Mouse (Mus musculus) midbrain, embryonic 16.5 days (tissue): ENCODE data around the gene Nme9. TPM values are rescaled to one million over a fixed set of nuclear protein-coding genes. Genes with fewer than 3 reads are reported as not detected.

ENCODE experiments used
- ATAC-seq: fragments of 200-750 bp; cut with Nextera tagmentation; 2 replicates; pipeline ENCODE4 v1.8.0; 2017; ENCODE audit warnings: moderate TSS enrichment
- H3K27ac ChIP-seq: fragments of 300-500 bp; sonication (generic); 2 replicates; pipeline ENCODE4 v1.5.1; 2014; ENCODE audit warnings: mild to moderate bottlenecking, low read length, mixed read lengths
- H3K27me3 ChIP-seq: fragments of 300-500 bp; sonication (generic); 2 replicates; pipeline ENCODE4 v1.6.1; 2014; ENCODE audit warnings: low read depth, low read length, mixed read lengths; ENCODE audit not compliant: control insufficient read depth, insufficient read depth
- H3K36me3 ChIP-seq: fragments of 300-500 bp; sonication (generic); 2 replicates; pipeline ENCODE4 v1.6.1; 2014; ENCODE audit warnings: mild to moderate bottlenecking, low read length, moderate library complexity, mixed read lengths; ENCODE audit not compliant: control insufficient read depth, insufficient read depth
- H3K4me1 ChIP-seq: fragments of 300-500 bp; sonication (generic); 2 replicates; pipeline ENCODE4 v1.6.1; 2014; ENCODE audit warnings: mild to moderate bottlenecking, low read length, mixed read lengths; ENCODE audit not compliant: control insufficient read depth, insufficient read depth
- H3K4me2 ChIP-seq: fragments of 300-500 bp; sonication (generic); 2 replicates; pipeline ENCODE4 v1.6.1; 2014; ENCODE audit warnings: mild to moderate bottlenecking, low read length, mixed read lengths
- H3K4me3 ChIP-seq: fragments of 300-500 bp; sonication (generic); 2 replicates; pipeline ENCODE4 v1.5.1; 2014; ENCODE audit warnings: low read depth, mild to moderate bottlenecking, low read length, moderate library complexity, mixed read lengths
- H3K9ac ChIP-seq: fragments of 300-500 bp; sonication (generic); 2 replicates; pipeline ENCODE4 v1.6.1; 2014; ENCODE audit warnings: low read depth, low read length, mixed read lengths
- H3K9me3 ChIP-seq: fragments of 300-500 bp; sonication (generic); replicated peaks from 2 replicates; pipeline ENCODE4 v1.6.1; 2014; ENCODE audit warnings: mild to moderate bottlenecking, low read length, mixed read lengths; ENCODE audit not compliant: control insufficient read depth, poor library complexity, severe bottlenecking
- WGBS: fragments of 180-500 bp; shearing (Covaris S2); extraction: QIAGEN DNeasy Blood & Tissue Kit; methylation state at CpG from one replicate; pipeline ENCODE4 v1.1.7; 2014; 5-methylcytosine and 5-hydroxymethylcytosine counted together
- polyA plus RNA-seq: library from polyadenylated mRNA; unstranded; fragments of >200 nt; fragmentation: Nextera tagmentation; extraction: Ambion mirVana; gene quantifications from 2 replicates; pipeline ENCODE4 v1.2.1, GENCODE M21; 2015

Nme9 gene
- 1.3 and 1.4 TPM in 2 replicates for polyA plus RNA-seq

DNA sequence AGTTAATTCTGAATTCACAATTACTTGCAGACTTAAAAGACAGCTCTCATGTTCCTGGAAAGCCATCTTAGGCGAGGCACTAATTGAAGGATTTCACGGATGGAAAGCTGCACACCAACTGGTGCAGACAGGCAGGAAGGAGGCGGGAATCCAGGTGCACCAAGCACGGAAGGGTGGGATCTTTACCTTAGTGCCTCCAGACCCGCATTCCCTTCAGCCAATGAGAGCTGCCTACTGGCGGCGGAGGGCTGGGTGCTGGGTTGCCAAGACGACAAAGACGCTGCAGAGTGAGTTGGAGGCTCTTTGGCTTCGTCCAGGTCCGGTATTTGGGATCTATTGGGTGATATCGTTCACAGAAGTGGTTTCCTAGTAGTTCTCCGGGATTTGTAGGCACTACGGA, at the start of gene Nme9:
TSS of gene Nme9 (plus strand) at position 315 of the 400 bp plus-strand sequence.
- Histone ChIP-seq H3K36me3 (no peaks in the 10 kb centered on the region), H3K27ac (no peak within 1 kb of the TSS), H3K4me3 (no peak within 1 kb of the TSS), H3K27me3 (peaks cover 2% of the 10 kb centered on the region; the same call in 1 of the 2 replicates), H3K9me3 (no peaks in the 10 kb centered on the region), H3K4me1 (peaks cover under 1% of the 10 kb centered on the region; the same call in 1 of the 2 replicates), H3K9ac (no peak within 1 kb of the TSS; the same call in 1 of the 2 replicates), H3K4me2 (peak within 1 kb of the TSS; percentile 38)
- no peak; the same call in 1 of the 2 replicates for ATAC-seq
- 7% methylated on average over 14 of the region's 14 CpGs for whole genome bisulfite sequencing

DNA sequence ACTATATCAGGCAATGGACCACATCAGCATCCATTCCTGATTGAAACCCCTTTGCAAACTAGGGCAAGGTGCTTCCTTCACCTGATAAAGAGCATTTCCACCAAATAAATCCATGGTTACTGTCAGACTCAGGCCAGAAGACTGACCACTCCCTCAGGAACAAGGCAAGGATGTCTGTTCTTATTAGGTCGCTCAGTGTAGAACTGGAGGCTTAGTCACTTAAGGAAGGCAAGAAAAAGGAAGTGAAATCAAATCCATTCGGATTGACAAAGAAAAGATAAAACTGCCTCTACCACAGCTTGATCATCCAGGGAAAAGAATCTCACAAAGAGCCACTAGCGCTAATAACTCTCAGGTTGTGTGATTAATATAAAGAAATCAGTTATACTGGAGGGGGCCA, 42.0 kb upstream of the Nme9 start:
- WGBS: 73% methylated on average over 3 of the region's 3 CpGs
- no peak for ATAC-seq
- no peaks in the 10 kb centered on the region for H3K27me3 ChIP-seq

DNA sequence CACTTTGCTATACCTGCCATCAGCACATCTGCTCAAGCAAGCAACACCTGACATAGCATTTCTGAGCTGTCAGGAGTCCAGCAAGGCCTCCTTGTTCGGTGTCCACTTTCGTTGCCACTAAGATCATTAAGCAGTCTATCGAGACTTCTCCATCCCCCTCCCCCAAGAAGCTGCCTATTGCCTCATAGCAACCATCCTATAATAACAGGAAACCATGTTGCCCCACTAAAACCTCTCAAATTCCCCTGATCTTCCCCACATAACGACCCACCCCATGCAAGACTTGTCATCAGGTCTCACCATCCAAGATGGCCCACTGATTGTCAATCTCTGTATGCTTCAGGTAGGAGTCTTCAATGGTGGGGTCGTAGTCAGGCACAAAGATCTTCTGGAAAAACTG, 40.2 kb upstream of the Nme9 start:
- no peak overlapping the region for H3K4me3 ChIP-seq
- 92% methylated on average over 5 of the region's 5 CpGs for WGBS
- H3K27ac ChIP-seq: no peak overlapping the region
- H3K27me3 ChIP-seq: no peaks in the 10 kb centered on the region
- H3K9me3 ChIP-seq: no peaks in the 10 kb centered on the region
- no peak overlapping the region for H3K4me2 ChIP-seq
- H3K9ac ChIP-seq: no peak overlapping the region
- no peaks in the 10 kb centered on the region for H3K36me3 ChIP-seq
- ATAC-seq: no peak
- H3K4me1 ChIP-seq: peaks cover 14% of the 10 kb centered on the region

More for the DNA sequence above, 42.0 kb upstream of the Nme9 start:
- Histone ChIP-seq H3K4me2 (no peak overlapping the region), H3K9me3 (no peaks in the 10 kb centered on the region), H3K4me1 (peaks cover 3% of the 10 kb centered on the region; the same call in 1 of the 2 replicates), H3K4me3 (no peak overlapping the region), H3K9ac (no peak overlapping the region), H3K27ac (no peak overlapping the region), H3K36me3 (no peaks in the 10 kb centered on the region)

DNA sequence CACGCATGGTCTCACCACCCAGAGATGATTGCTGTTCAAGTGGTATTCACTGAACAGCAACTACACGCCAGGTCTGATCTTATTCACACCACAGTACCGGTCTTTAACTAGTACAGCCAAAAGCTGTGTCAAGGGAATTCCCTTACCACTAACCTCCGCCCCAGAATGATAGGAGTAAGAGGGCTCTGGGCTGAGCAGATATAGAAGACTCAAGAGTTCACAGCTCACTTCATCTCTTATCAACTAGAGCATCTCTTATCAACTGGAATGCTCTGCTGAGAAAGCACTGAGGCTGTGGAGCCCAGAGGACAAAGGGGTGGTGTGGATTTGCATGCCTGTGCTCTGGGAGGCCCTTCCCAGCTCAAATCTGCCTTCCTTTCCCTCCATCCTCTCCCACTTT, 39.5 kb upstream of the Nme9 start:
- no peak overlapping the region for H3K4me2 ChIP-seq
- WGBS: 95% methylated on average over 4 of the region's 4 CpGs
- ATAC-seq: no peak
- peaks cover 19% of the 10 kb centered on the region for H3K4me1 ChIP-seq
- no peaks in the 10 kb centered on the region for H3K27me3 ChIP-seq
- no peak overlapping the region for H3K4me3 ChIP-seq
- no peak overlapping the region for H3K27ac ChIP-seq
- H3K36me3 ChIP-seq: no peaks in the 10 kb centered on the region
- H3K9ac ChIP-seq: no peak overlapping the region
- no peaks in the 10 kb centered on the region for H3K9me3 ChIP-seq

DNA sequence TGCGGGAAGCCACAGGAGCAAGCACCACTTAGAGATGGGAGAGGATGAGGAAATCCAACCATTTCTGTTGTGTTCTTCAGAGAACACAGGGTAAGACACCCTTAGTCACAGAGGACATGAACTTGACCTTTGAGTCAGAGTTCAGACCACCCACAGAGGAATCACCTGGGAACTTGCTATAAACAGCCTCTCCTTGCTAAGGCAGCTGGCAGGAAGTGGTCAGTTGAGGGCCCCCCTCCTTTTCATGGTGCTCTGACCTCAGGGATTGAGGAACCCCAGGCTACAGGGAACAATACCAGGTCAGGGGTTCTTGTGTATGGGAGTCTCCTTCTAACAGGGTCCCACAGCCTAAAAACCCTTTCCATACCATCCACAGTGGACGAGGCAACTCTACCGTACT, 34.5 kb upstream of the Nme9 start:
- peaks cover 31% of the 10 kb centered on the region for H3K4me1 ChIP-seq
- H3K27ac ChIP-seq: peak overlapping the region; percentile 53
- H3K4me3 ChIP-seq: no peak overlapping the region
- H3K27me3 ChIP-seq: no peaks in the 10 kb centered on the region
- H3K9ac ChIP-seq: no peak overlapping the region
- H3K36me3 ChIP-seq: no peaks in the 10 kb centered on the region
- ATAC-seq: no peak
- no peaks in the 10 kb centered on the region for H3K9me3 ChIP-seq
- 88% methylated on average over 3 of the region's 3 CpGs for WGBS
- no peak overlapping the region for H3K4me2 ChIP-seq

DNA sequence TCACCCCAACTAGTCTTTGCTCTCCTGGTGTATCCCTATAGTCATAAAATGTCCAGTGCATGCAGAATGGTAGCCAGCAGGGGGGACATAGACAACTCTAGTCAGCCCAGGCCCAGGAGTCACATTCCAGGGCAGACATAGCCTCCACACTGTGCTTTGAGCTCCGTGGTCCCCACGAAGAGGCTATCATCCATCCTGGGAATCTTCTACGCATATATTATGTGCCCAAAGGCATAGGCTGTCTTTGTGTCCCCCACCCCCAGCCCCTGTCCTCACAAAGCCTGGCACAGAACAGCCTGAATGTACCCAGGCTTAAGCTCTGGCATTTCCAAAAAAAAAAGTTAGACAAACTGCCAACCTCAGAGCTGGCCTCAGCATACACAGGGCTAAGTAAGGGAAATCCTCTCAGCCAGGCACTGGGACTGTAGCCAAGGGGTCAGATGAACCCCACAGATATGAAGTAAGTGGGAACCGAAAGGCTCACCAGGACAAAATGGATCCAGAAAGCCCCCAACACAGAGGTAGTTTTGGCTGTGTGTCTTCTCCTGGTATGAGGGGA, 33.9 kb upstream of the Nme9 start:
- peak; percentile 75 for ATAC-seq
- Histone ChIP-seq H3K4me2 (no peak overlapping the region), H3K9ac (no peak overlapping the region), H3K27me3 (no peaks in the 10 kb centered on the region), H3K4me3 (no peak overlapping the region), H3K9me3 (no peaks in the 10 kb centered on the region), H3K27ac (peak overlapping the region; percentile 71), H3K4me1 (peaks cover 31% of the 10 kb centered on the region), H3K36me3 (no peaks in the 10 kb centered on the region)
- 53% methylated on average over 4 of the region's 4 CpGs for WGBS

DNA sequence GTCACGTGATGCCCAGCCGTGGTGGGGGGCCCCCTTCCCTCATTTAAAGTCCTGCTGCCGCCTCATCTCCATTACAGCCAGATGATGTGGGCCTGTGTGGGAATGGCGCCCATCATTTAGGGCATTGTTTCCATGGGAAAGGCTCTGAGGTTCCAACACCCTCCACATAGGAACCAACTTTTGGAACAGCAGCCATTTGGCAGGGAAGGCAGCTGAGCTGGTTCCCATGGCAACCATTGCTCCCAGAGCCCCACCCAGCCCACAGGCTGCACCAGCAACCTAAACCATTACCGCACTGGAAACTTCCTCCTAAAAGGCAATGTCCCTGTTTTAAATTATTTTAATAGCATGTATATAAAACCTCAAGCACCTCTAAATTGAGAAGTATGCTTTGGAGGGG, 32.9 kb upstream of the Nme9 start:
- 59% methylated on average over 5 of the region's 5 CpGs for WGBS
- Histone ChIP-seq H3K36me3 (no peaks in the 10 kb centered on the region), H3K4me2 (no peak overlapping the region), H3K27me3 (no peaks in the 10 kb centered on the region), H3K4me3 (no peak overlapping the region), H3K27ac (peak overlapping the region; percentile 71), H3K4me1 (peaks cover 31% of the 10 kb centered on the region), H3K9me3 (no peaks in the 10 kb centered on the region), H3K9ac (no peak overlapping the region)
- ATAC-seq: peak; percentile 66

DNA sequence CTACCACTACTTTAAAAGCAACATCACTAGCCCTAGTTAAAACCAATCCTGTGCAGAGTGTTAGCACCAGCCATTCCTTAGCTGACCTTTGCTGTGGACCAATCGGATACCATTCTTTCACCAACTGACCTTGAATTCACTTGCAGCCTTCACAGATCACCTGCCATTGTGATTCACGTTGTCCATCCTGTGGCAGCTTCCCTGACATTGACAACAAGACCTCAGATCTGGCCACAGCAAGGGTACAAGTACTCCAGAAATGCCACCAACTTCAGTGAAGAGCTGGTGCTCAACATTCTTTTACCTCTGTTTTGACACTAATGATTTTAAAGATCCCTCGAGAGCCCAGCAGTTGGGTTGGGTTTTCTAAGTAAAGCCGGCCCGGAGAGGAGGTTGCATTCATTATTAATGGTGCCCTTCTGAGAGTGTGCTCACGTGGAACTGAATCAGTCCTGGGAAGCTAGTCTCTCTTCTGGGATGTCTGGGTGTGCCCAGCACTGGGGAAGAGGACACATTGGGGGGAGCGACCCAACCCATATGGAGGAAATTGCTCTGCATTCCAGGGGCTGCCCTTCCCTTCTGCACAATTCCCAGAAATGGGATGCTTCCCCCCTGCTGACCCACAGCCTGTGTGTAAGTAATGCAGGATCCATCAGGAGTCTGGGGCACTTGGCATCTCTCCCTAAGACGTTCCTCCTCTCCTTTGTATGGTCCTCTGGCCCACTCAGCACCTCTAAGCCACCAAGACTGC, 31.1 kb upstream of the Nme9 start:
- H3K9me3 ChIP-seq: no peaks in the 10 kb centered on the region
- H3K9ac ChIP-seq: no peak overlapping the region
- H3K36me3 ChIP-seq: no peaks in the 10 kb centered on the region
- no peaks in the 10 kb centered on the region for H3K27me3 ChIP-seq
- H3K27ac ChIP-seq: no peak overlapping the region
- no peak overlapping the region for H3K4me3 ChIP-seq
- WGBS: 74% methylated on average over 8 of the region's 8 CpGs
- H3K4me1 ChIP-seq: peaks cover 24% of the 10 kb centered on the region
- ATAC-seq: no peak
- H3K4me2 ChIP-seq: no peak overlapping the region

DNA sequence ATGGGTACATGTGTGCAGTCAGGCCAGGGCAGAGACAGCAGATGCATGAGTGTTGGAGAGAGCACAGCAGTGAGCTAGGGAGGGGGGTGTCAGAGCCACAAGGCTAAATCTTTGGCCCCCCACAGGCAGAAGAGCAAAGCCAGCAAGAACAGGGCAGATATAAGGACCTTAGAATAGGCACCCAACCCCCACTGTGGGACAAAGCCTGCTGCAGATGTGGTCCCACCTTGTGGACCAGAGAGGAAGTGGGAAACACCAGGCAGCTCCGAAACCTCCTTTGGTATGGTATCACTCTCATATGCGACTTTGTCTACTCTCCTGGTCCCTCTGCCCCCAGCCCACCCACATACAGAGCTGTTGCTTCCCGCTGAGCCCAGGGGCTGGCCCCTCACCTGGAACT, 29.4 kb upstream of the Nme9 start:
- Histone ChIP-seq H3K4me3 (no peak overlapping the region), H3K27ac (no peak overlapping the region), H3K9ac (no peak overlapping the region), H3K9me3 (no peaks in the 10 kb centered on the region), H3K36me3 (no peaks in the 10 kb centered on the region), H3K4me2 (no peak overlapping the region), H3K4me1 (peaks cover 17% of the 10 kb centered on the region; the same call in 1 of the 2 replicates), H3K27me3 (no peaks in the 10 kb centered on the region)
- 73% methylated on average over 3 of the region's 3 CpGs for WGBS
- no peak for ATAC-seq
